Mouse (Mus musculus): ENCODE measurements at regions not wholly inside any gene's neighbourhood (a gene's known extent, or its start where the extent isn't known, plus 50 kb on each side); places are given as distances from the start of the nearest gene placed in this dataset.

DNA sequence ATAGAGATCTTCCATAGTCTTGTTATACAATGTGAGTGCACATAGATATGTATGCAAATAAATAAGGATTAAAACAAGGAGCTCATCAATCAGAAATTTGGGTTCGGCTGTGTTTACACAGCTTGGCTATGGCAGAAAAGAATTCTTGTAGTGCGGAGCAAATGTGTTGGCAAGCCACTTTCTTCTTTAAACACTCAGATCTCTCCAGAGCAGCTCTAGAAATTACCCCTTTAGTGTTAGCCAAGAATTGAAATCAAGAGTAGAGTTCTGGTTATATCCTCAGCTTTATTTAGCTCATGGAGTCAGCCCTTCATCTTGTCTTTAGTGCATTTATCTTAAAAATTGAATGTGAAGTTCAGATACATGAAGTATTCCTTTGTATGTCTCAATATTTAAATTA, 164.5 kb upstream of the Fam84a start:
- 47% methylated on average over 2 of the region's 2 CpGs for WGBS
- no peak for TF ChIP-seq CTCF (IDR thresholded peaks at IDR 0.05; ENCODE audit: extremely low read depth, insufficient read length, insufficient replicate concordance, low read depth, low read length)
- no peak for TF ChIP-seq POLR2A (IDR thresholded peaks at IDR 0.05; ENCODE audit: low read depth, low read length)
- Histone ChIP-seq H3K4me1 (ENCODE audit: control insufficient read depth, insufficient read depth, insufficient read length, low read length) (no peaks in the 10 kb centered on the region), H3K36me3 (ENCODE audit: control insufficient read depth, insufficient read depth, low read length) (no peaks in the 10 kb centered on the region), H3K27ac (ENCODE audit: insufficient read depth, low read depth, low read length) (no peak overlapping the region), H3K4me3 (ENCODE audit: low read depth, low read length) (no peak overlapping the region), H3K27me3 (ENCODE audit: control insufficient read depth, insufficient read depth, low read length) (no peaks in the 10 kb centered on the region)

- H3K4me3 ChIP-seq (ENCODE audit: low read depth, low read length) = no peak overlapping the region
Observed at GRCm38 (mm10) chr12:14315780-14316179, 163.9 kb upstream of the Fam84a start.

GRCm38 (mm10) chr12:14302366-14302930, 150.6 kb upstream of the Fam84a start:
- WGBS = 25% methylated on average over 2 of the region's 2 CpGs
- H3K4me1 ChIP-seq (ENCODE audit: control insufficient read depth, insufficient read depth, insufficient read length, low read length) = peaks cover 3% of the 10 kb centered on the region; the same call in 1 of the 2 replicates
- H3K27ac ChIP-seq (ENCODE audit: insufficient read depth, low read depth, low read length) = no peak overlapping the region
- H3K36me3 ChIP-seq (ENCODE audit: control insufficient read depth, insufficient read depth, low read length) = no peaks in the 10 kb centered on the region
- no peak for TF ChIP-seq CTCF (IDR thresholded peaks at IDR 0.05; ENCODE audit: extremely low read depth, insufficient read length, insufficient replicate concordance, low read depth, low read length)
- no peak for TF ChIP-seq POLR2A (IDR thresholded peaks at IDR 0.05; ENCODE audit: low read depth, low read length)
- no peak overlapping the region for H3K4me3 ChIP-seq (ENCODE audit: low read depth, low read length)
- no peaks in the 10 kb centered on the region for H3K27me3 ChIP-seq (ENCODE audit: control insufficient read depth, insufficient read depth, low read length)

More at GRCm38 (mm10) chr12:14315780-14316179, 163.9 kb upstream of the Fam84a start:
- no peaks in the 10 kb centered on the region for H3K27me3 ChIP-seq (ENCODE audit: control insufficient read depth, insufficient read depth, low read length)
- H3K36me3 ChIP-seq (ENCODE audit: control insufficient read depth, insufficient read depth, low read length) = no peaks in the 10 kb centered on the region
- WGBS = 29% methylated on average over 5 of the region's 5 CpGs
- H3K27ac ChIP-seq (ENCODE audit: insufficient read depth, low read depth, low read length) = no peak overlapping the region
- H3K4me1 ChIP-seq (ENCODE audit: control insufficient read depth, insufficient read depth, insufficient read length, low read length) = no peaks in the 10 kb centered on the region
- TF ChIP-seq POLR2A (IDR thresholded peaks at IDR 0.05; ENCODE audit: low read depth, low read length) (no peak), CTCF (IDR thresholded peaks at IDR 0.05; ENCODE audit: extremely low read depth, insufficient read length, insufficient replicate concordance, low read depth, low read length) (no peak)

- TF ChIP-seq POLR2A (IDR thresholded peaks at IDR 0.05; ENCODE audit: low read depth, low read length) = no peak
- H3K27ac ChIP-seq (ENCODE audit: insufficient read depth, low read depth, low read length) = peak overlapping the region; percentile 83; the same call in 1 of the 2 replicates
- no peaks in the 10 kb centered on the region for H3K36me3 ChIP-seq (ENCODE audit: control insufficient read depth, insufficient read depth, low read length)
- H3K4me3 ChIP-seq (ENCODE audit: low read depth, low read length) = no peak overlapping the region
- peaks cover 3% of the 10 kb centered on the region; the same call in 1 of the 2 replicates for H3K4me1 ChIP-seq (ENCODE audit: control insufficient read depth, insufficient read depth, insufficient read length, low read length)
- WGBS = 22% methylated on average over 2 of the region's 2 CpGs
- H3K27me3 ChIP-seq (ENCODE audit: control insufficient read depth, insufficient read depth, low read length) = no peaks in the 10 kb centered on the region
Observed at GRCm38 (mm10) chr12:14301676-14302365, 150.0 kb upstream of the Fam84a start.

GRCm38 (mm10) chr12:14292083-14292482, 140.2 kb upstream of the Fam84a start:
- 68% methylated on average over 3 of the region's 3 CpGs for WGBS
- Histone ChIP-seq H3K27me3 (ENCODE audit: control insufficient read depth, insufficient read depth, low read length) (no peaks in the 10 kb centered on the region), H3K36me3 (ENCODE audit: control insufficient read depth, insufficient read depth, low read length) (no peaks in the 10 kb centered on the region)

DNA sequence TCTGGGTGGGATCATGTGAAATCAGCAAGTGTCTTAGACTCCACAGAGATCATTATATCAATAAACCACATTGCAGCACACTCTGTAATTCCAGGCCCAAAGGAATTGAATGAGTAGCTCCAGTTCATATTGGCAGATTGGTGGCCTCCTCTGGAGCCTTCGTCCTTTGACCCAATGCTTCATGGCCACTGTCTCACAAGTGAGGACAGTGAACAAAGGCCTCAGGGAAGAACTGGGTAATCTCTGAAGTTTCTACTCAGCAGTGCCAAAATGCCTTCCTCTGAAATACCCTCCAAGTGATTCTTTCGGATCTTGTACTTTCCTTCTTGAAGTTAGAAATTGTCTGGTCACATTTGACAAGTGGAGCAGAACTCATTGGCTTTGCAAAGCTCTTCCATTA, 135.8 kb upstream of the Fam84a start:
- H3K4me1 ChIP-seq (ENCODE audit: control insufficient read depth, insufficient read depth, insufficient read length, low read length) = no peaks in the 10 kb centered on the region
- no peaks in the 10 kb centered on the region for H3K27me3 ChIP-seq (ENCODE audit: control insufficient read depth, insufficient read depth, low read length)
- H3K4me3 ChIP-seq (ENCODE audit: low read depth, low read length) = no peak overlapping the region
- 86% methylated on average over 2 of the region's 2 CpGs for WGBS
- H3K27ac ChIP-seq (ENCODE audit: insufficient read depth, low read depth, low read length) = no peak overlapping the region
- H3K36me3 ChIP-seq (ENCODE audit: control insufficient read depth, insufficient read depth, low read length) = no peaks in the 10 kb centered on the region
- TF ChIP-seq POLR2A (IDR thresholded peaks at IDR 0.05; ENCODE audit: low read depth, low read length) (no peak), CTCF (IDR thresholded peaks at IDR 0.05; ENCODE audit: extremely low read depth, insufficient read length, insufficient replicate concordance, low read depth, low read length) (no peak)

More at GRCm38 (mm10) chr12:14292083-14292482, 140.2 kb upstream of the Fam84a start:
- Histone ChIP-seq H3K27ac (ENCODE audit: insufficient read depth, low read depth, low read length) (no peak overlapping the region), H3K4me3 (ENCODE audit: low read depth, low read length) (no peak overlapping the region), H3K4me1 (ENCODE audit: control insufficient read depth, insufficient read depth, insufficient read length, low read length) (no peaks in the 10 kb centered on the region)
- TF ChIP-seq POLR2A (IDR thresholded peaks at IDR 0.05; ENCODE audit: low read depth, low read length) (no peak), CTCF (IDR thresholded peaks at IDR 0.05; ENCODE audit: extremely low read depth, insufficient read length, insufficient replicate concordance, low read depth, low read length) (no peak)

- no peaks in the 10 kb centered on the region for H3K36me3 ChIP-seq (ENCODE audit: control insufficient read depth, insufficient read depth, low read length)
- 51% methylated on average over 1 of the region's 1 CpGs for WGBS
- no peak overlapping the region for H3K27ac ChIP-seq (ENCODE audit: insufficient read depth, low read depth, low read length)
- TF ChIP-seq POLR2A (IDR thresholded peaks at IDR 0.05; ENCODE audit: low read depth, low read length) (no peak), CTCF (IDR thresholded peaks at IDR 0.05; ENCODE audit: extremely low read depth, insufficient read length, insufficient replicate concordance, low read depth, low read length) (no peak)
- H3K27me3 ChIP-seq (ENCODE audit: control insufficient read depth, insufficient read depth, low read length) = no peaks in the 10 kb centered on the region
- H3K4me3 ChIP-seq (ENCODE audit: low read depth, low read length) = no peak overlapping the region
- no peaks in the 10 kb centered on the region for H3K4me1 ChIP-seq (ENCODE audit: control insufficient read depth, insufficient read depth, insufficient read length, low read length)
Observed at GRCm38 (mm10) chr12:14286676-14287075, 134.8 kb upstream of the Fam84a start.
